Mouse (Mus musculus) lung, adult 2 months (tissue): ENCODE measurements around the gene Stim1. TPM values are rescaled to one million over a fixed set of nuclear protein-coding genes. Genes with fewer than 3 reads are reported as not detected.

Source experiments
- DNase-seq: peaks from one replicate; pipeline ENCODE4 v3.0.0; 2022
- H3K4me1 ChIP-seq: fragments of 200-500 bp; 2 replicates; pipeline ENCODE4 v1.6.1; 2011; ENCODE audit warnings: low read length; ENCODE audit not compliant: control insufficient read depth, insufficient read depth
- H3K4me3 ChIP-seq: fragments of 200-500 bp; replicated peaks from 2 replicates; pipeline ENCODE3; 2011; ENCODE audit warnings: low read depth, mild to moderate bottlenecking, control low read depth, low read length; ENCODE audit errors: extremely low read depth
- CTCF ChIP-seq: fragments of 200-500 bp; IDR thresholded peaks from 2 replicates; pipeline ENCODE4 v1.5.1; 2011; ENCODE audit warnings: mild to moderate bottlenecking, low read length, control low read depth; ENCODE audit not compliant: insufficient read depth
- POLR2A ChIP-seq: fragments of 200-500 bp; IDR thresholded peaks from 2 replicates; pipeline ENCODE4 v1.6.1; 2011; ENCODE audit warnings: low read depth, mild to moderate bottlenecking, control low read depth, low read length, borderline replicate concordance; ENCODE audit errors: extremely low read depth
- WGBS: fragments of 180-500 bp; shearing (Covaris S2); methylation state at CpG from one replicate; pipeline ENCODE4 v1.1.7; 2018; 5-methylcytosine and 5-hydroxymethylcytosine counted together
- polyA plus RNA-seq: library from polyadenylated mRNA; depleted of rRNA; stranded (reverse); fragments of >200 nt; gene quantifications from 2 replicates; pipeline ENCODE4 v1.2.3, GENCODE M21; 2012

The Stim1 gene
- polyA plus RNA-seq, 1 experiment: 78.7 TPM

DNA sequence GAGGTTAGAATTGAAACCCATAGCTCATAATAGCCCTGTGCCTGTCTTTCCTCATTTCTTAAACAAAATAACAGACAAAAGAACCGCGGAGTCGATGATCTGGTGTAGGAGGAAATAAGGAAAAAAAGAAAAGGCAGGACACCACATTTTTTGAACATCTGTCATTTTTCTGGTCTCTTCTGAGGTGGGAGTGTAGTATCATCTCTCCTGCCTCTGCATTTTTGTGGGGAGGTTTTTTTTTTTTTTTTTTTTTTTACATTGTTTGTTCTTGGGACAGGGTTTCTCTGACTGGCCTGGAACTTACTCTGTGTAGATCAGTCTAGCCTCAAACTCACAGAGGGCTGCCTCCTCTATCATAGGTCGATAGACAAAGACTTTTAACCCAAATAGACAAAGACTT lies 174.8 kb downstream of the Stim1 start:
- WGBS: 0% methylated on average over 4 of the region's 4 CpGs
- Histone ChIP-seq H3K4me1 (no peaks in the 10 kb centered on the region), H3K4me3 (peak overlapping the region; percentile 9)
- TF ChIP-seq CTCF (no peak), POLR2A (no peak)
- DNase-seq: no peak

DNA sequence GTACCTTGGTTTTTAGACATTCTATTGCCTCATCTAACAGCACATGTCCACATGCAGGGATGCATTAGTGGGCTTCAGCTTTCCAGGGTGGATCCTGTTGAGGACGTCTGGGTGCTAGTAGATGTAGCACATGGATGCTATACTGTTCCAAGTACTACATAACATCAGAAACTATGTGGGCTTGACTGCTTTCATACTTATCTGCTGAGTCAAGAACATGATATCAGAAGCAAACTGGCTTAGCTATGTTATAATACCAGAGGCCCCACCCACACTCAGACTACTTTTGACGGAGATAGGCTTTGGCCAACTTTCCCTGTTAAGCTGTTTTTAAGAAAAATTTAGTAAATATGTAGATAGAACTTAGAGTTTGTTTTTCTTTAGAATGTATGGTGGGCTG lies 176.7 kb downstream of the Stim1 start:
- WGBS: 58% methylated on average over 2 of the region's 2 CpGs
- Histone ChIP-seq H3K4me1 (no peaks in the 10 kb centered on the region), H3K4me3 (no peak overlapping the region)
- no peak for DNase-seq
- TF ChIP-seq POLR2A (no peak), CTCF (no peak)

DNA sequence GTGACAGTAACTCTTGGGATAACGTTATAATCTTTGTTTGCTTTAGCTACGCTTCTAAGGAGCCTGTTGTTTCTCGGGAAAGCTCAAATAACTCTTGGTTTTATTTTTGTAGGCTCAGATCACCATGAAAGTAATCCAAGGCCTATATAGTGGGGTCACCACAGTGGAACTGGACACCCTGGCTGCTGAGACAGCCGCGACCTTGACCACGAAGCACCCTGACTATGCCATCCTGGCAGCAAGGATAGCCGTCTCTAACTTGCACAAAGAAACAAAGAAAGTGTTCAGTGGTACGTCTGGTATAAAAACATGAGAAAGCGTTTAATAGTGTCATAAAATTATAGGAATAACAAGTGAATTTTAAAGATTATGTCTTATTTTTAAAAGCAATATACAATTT lies 178.8 kb downstream of the Stim1 start:
- Histone ChIP-seq H3K4me3 (no peak overlapping the region), H3K4me1 (no peaks in the 10 kb centered on the region)
- TF ChIP-seq CTCF (no peak), POLR2A (no peak)
- 92% methylated on average over 9 of the region's 9 CpGs for WGBS
- no peak for DNase-seq

DNA sequence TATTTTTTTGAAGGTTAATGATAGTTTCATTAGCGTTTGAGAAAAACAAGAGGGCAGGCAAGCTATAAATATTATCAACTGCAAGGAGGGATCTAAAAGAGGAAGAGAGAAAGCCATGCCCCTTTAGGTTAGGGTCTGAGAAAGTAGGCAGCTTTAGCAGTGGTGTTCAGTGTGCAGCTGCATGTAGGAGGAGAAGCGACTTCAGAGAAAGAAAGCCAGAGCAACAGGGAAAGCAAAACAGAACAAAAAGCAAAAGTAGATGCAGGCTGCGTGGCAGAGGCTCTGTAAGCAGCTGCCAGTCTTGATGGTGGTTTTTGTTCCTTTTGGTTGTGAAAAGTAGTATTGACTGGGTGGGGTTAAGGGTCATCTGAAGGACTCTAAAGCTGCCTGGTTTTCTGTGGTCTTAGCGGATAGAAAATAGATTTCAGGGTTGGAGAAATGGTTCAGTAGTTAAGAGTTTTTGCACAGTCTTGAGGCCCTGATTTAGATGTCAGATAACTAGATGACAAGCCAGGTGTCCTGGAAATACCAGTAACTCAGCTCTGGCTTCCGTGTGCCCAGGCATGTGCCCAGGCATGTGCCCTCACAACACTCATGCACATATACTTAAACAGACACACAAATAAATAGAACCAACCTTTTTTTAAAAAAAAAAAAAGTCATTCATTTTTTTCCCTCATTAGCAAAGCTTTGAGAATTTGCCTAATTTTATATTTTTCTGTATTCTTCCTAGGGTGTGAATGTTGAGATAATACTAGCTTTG lies 191.2 kb downstream of the Stim1 start:
- no peak for TF ChIP-seq POLR2A
- no peak for TF ChIP-seq CTCF
- no peak overlapping the region for H3K4me3 ChIP-seq
- 83% methylated on average over 5 of the region's 5 CpGs for WGBS
- no peak for DNase-seq
- no peaks in the 10 kb centered on the region for H3K4me1 ChIP-seq

DNA sequence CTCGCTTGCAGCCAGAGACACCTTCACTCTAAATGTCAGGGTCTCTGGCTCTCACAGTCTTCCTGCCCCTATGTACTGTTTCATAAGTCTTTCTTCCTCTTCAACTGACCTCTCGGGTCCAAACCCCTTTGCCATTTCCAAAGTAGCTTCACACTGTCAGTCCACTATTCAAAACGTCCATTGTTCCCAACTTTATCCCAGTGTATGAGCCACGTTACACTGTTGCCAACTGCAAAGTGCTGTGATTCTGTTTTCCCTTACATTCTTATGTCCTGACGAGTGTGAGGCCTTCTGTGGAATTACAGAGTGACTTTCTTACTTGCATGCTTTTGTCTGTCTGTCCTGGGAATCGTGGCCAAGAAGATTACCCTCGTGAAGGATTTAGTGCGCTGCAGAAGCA lies 200.0 kb downstream of the Stim1 start:
- TF ChIP-seq CTCF (no peak), POLR2A (no peak)
- Histone ChIP-seq H3K4me1 (no peaks in the 10 kb centered on the region), H3K4me3 (no peak overlapping the region)
- no peak for DNase-seq
- 87% methylated on average over 8 of the region's 8 CpGs for WGBS

DNA sequence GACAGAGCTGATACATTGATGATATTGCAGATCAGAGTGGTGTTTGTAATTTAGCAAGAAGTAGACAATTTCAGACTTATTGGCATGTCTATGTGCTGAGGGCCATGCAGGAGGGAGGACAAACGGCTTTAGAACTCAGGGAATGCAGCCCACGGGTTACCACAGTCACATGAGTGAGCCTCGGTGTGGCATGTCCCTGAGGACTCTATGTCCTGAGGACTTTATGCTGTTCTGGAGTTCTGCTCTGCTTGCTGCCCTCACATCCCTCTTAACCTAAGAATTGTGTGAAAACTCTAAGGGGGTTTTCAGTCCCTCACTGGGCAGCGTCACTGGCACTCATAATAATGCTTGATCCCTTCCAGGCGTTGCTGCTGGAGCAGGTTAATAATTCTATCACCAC lies 205.1 kb downstream of the Stim1 start:
- no peak for DNase-seq
- whole genome bisulfite sequencing: 62% methylated on average over 5 of the region's 5 CpGs
- TF ChIP-seq POLR2A: no peak
- no peaks in the 10 kb centered on the region for H3K4me1 ChIP-seq
- H3K4me3 ChIP-seq: no peak overlapping the region

DNA sequence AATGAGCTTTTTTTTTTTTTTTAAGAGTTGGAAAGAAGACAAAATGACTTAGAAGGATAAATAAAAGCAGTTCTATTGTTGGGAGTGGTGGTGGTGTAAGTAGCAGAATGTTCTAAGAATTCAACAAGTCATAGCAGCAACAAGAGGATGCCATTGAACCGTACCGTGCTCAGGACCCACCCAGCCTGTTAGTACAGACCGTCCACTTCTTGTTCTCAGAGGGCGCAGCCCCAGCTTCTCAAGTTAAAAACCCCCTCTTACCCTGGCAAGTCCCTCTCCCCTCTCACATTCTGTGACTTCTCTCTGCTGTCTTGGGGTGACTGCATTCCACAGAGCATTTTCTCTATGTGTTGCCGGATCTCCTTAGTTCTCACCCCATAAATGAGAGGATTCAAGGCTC lies 209.0 kb downstream of the Stim1 start:
- WGBS: 93% methylated on average over 5 of the region's 5 CpGs
- peaks cover 7% of the 10 kb centered on the region for H3K4me1 ChIP-seq
- TF ChIP-seq POLR2A (no peak), CTCF (no peak)
- H3K4me3 ChIP-seq: no peak overlapping the region
- no peak for DNase-seq

DNA sequence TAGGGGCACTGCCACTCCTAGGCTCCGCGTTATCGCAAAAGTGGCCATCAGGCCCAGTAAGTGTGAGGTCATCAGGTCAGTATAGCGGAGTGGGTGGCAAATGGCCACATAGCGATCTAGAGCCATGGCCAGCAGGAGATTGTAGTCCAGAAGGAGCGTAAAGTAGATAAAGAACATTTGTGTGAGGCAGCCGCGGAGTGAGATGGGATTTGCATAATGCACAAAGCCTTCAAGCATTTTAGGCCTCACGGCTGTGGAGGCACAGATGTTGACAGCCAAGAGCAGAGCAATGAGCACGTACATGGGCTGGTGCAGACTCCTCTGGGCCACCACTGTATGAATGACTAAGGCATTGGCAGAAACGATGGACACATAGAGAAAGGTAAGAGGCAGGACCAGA lies 209.8 kb downstream of the Stim1 start:
- WGBS: 90% methylated on average over 11 of the region's 11 CpGs
- no peak for TF ChIP-seq POLR2A
- no peak for TF ChIP-seq CTCF
- H3K4me1 ChIP-seq: peaks cover 7% of the 10 kb centered on the region
- H3K4me3 ChIP-seq: no peak overlapping the region
- DNase-seq: no peak

DNA sequence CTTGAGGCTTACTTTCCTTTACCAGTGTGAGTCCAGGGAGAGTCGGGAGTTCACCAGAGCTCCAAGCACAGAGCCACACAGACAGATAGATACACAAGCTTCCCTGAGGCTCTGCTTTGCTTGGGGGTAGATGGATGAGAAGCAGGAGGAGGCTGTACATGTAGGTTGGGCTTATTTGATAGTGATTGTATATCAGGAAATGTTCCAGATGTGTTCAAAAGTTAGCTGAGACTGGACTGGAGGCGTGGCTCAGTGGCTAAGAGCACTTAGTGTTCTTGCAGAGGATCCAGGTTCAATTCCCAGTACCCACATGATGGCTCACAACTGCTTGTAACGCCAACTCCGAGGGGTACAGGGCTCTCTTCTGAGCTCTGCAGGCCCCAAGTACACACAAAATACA lies 210.8 kb downstream of the Stim1 start:
- WGBS: 89% methylated on average over 4 of the region's 4 CpGs
- H3K4me3 ChIP-seq: no peak overlapping the region
- TF ChIP-seq CTCF (no peak), POLR2A (no peak)
- peaks cover 7% of the 10 kb centered on the region for H3K4me1 ChIP-seq
- DNase-seq: no peak

DNA sequence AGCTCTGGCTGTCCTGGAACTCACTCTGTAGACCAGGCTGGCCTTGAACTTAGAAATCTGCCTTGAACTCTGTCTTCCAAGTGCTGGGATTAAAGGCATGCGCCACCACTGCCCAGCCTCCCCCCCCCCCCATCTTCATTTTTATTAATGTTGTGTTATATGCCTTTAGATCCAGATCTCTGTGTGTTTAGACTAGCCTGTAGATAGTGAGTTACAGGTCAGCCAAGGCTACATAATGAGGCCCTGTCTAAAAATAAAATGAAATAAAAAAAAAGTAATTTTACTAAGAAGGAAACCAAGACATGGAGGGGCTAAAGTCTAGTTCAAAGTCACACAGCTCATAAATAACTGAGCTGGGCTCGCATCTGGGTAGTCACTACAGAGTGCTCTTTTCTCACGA lies 211.3 kb downstream of the Stim1 start:
- 62% methylated on average over 3 of the region's 3 CpGs for WGBS
- Histone ChIP-seq H3K4me3 (no peak overlapping the region), H3K4me1 (peaks cover 7% of the 10 kb centered on the region)
- no peak for DNase-seq
- TF ChIP-seq CTCF (no peak), POLR2A (no peak)
